ENCODE assay signal across 11 mouse cellular contexts in genomic region chr7:25786974-25787373, GRCm38 (mm10). TPM values are rescaled to one million over a fixed set of nuclear protein-coding genes. Genes with fewer than 3 reads are reported as not detected.
DNase-seq lines count a peak whose midpoint lies in the region; ATAC-seq and TF ChIP-seq lines count a peak whose summit lies in the region.
"Had no signal": no experiment of that assay in that cellular context is flagged by ENCODE, and none has a peak within 500 bp of the region (broad histone marks: within the 10 kb centered on the region; RNA-seq: fewer than 3 reads in every experiment).

No protein-coding gene starts in this region.

- TF ChIP-seq POLR2A in liver, adult 2 months (IDR thresholded peaks at IDR 0.05; ENCODE audit: extremely low read depth, insufficient read depth, low read length) = no peak

- no peaks in the 10 kb centered on the region for H3K79me2 ChIP-seq in liver, adult 2 months (ENCODE audit: control insufficient read depth, insufficient read depth, low read length)

- H3K36me3 ChIP-seq in forebrain, embryonic 11.5 days (ENCODE audit: control insufficient read depth, insufficient read depth, low read length) = no peaks in the 10 kb centered on the region
- H3K36me3 ChIP-seq in forebrain, embryonic 15.5 days = no peaks in the 10 kb centered on the region
- no peaks in the 10 kb centered on the region for H3K36me3 ChIP-seq in liver, adult 2 months (ENCODE audit: control insufficient read depth, insufficient read depth, low read length)
- no peaks in the 10 kb centered on the region for H3K36me3 ChIP-seq in hindbrain, embryonic 13.5 days
- H3K36me3 ChIP-seq in midbrain, embryonic 15.5 days (replicated peaks) = no peaks in the 10 kb centered on the region

- H3K27me3 ChIP-seq in forebrain, embryonic 11.5 days (ENCODE audit: control insufficient read depth, insufficient read depth, low read length) = no peaks in the 10 kb centered on the region
- no peaks in the 10 kb centered on the region for H3K27me3 ChIP-seq in forebrain, embryonic 15.5 days
- H3K27me3 ChIP-seq in liver, adult 2 months (ENCODE audit: control insufficient read depth, insufficient read depth, low read length) = peaks cover 6% of the 10 kb centered on the region; the same call in 1 of the 2 replicates
- H3K27me3 ChIP-seq in hindbrain, embryonic 13.5 days = no peaks in the 10 kb centered on the region
- H3K27me3 ChIP-seq in midbrain, embryonic 15.5 days (replicated peaks) = no peaks in the 10 kb centered on the region; the same call in 1 of the 2 replicates

- 66% methylated on average over 4 of the region's 4 CpGs for WGBS in forebrain, embryonic 11.5 days
- WGBS in forebrain, embryonic 15.5 days = 74% methylated on average over 4 of the region's 4 CpGs
- 75% methylated on average over 4 of the region's 4 CpGs for WGBS in liver, adult 2 months
- 76% methylated on average over 4 of the region's 4 CpGs for WGBS in hindbrain, embryonic 13.5 days
- 79% methylated on average over 4 of the region's 4 CpGs for WGBS in midbrain, embryonic 15.5 days

- H3K4me1 ChIP-seq in forebrain, embryonic 11.5 days (replicated peaks; ENCODE audit: control insufficient read depth, insufficient read depth, low read length) = peaks cover 7% of the 10 kb centered on the region; the same call in 1 of the 2 replicates
- H3K4me1 ChIP-seq in forebrain, embryonic 15.5 days = peaks cover 20% of the 10 kb centered on the region
- no peaks in the 10 kb centered on the region for H3K4me1 ChIP-seq in liver, adult 2 months (ENCODE audit: control insufficient read depth, insufficient read depth, low read length)
- H3K4me1 ChIP-seq in hindbrain, embryonic 13.5 days (replicated peaks) = peaks cover 23% of the 10 kb centered on the region
- peaks cover 12% of the 10 kb centered on the region for H3K4me1 ChIP-seq in midbrain, embryonic 15.5 days

- ATAC-seq in forebrain, embryonic 11.5 days (replicated peaks; ENCODE audit: low FRiP score) = no peak
- ATAC-seq in forebrain, embryonic 15.5 days (replicated peaks) = no peak
- ATAC-seq in hindbrain, embryonic 13.5 days (ENCODE audit: low FRiP score) = no peak
- no peak for ATAC-seq in midbrain, embryonic 15.5 days (replicated peaks)
- no peak for ATAC-seq in megakaryocyte-erythroid progenitor cell, adult 5-6 weeks (replicated peaks; ENCODE audit: low FRiP score, low TSS enrichment, poor library complexity, severe bottlenecking)

- no peak for TF ChIP-seq CTCF in liver, adult 2 months (IDR thresholded peaks at IDR 0.05; ENCODE audit: low read depth, low read length)

- H3K9ac ChIP-seq in forebrain, embryonic 11.5 days (ENCODE audit: low read length) = peak overlapping the region; percentile 20; the same call in 1 of the 2 replicates
- no peak overlapping the region for H3K9ac ChIP-seq in forebrain, embryonic 15.5 days (replicated peaks)
- H3K9ac ChIP-seq in liver, adult 2 months (ENCODE audit: low read depth, low read length) = no peak overlapping the region; the same call in 1 of the 2 replicates
- no peak overlapping the region for H3K9ac ChIP-seq in hindbrain, embryonic 13.5 days
- H3K9ac ChIP-seq in midbrain, embryonic 15.5 days = no peak overlapping the region

- DNase-seq in forebrain, embryonic 11.5 days (ENCODE audit: low spot score) = no peak
- no peak for DNase-seq in liver, adult 2 months (ENCODE audit: extremely low read depth, low read depth, low spot score)
- no peak for DNase-seq in liver
- no peak for DNase-seq in urinary bladder, postnatal 25 days (ENCODE audit: low spot score)
- DNase-seq: kidney, postnatal 25 days had no signal

- H3K27ac ChIP-seq in forebrain, embryonic 11.5 days (ENCODE audit: low read depth, low read length) = no peak overlapping the region
- H3K27ac ChIP-seq in forebrain, embryonic 15.5 days (replicated peaks) = no peak overlapping the region
- peak overlapping the region; percentile 7; the same call in 1 of the 2 replicates for H3K27ac ChIP-seq in liver, adult 2 months (replicated peaks; ENCODE audit: insufficient read depth, low read depth, low read length)
- H3K27ac ChIP-seq in hindbrain, embryonic 13.5 days = no peak overlapping the region
- no peak overlapping the region for H3K27ac ChIP-seq in midbrain, embryonic 15.5 days
- H3K27ac ChIP-seq: macrophage had no signal

- H3K4me2 ChIP-seq in forebrain, embryonic 11.5 days (ENCODE audit: low read depth, low read length, severe bottlenecking) = no peak overlapping the region; the same call in 1 of the 2 replicates
- H3K4me2 ChIP-seq in forebrain, embryonic 15.5 days (replicated peaks) = no peak overlapping the region
- H3K4me2 ChIP-seq in hindbrain, embryonic 13.5 days = peak overlapping the region; percentile 63
- 0 out of 2 replicates have a peak overlapping the region, but pooled peaks have one; percentile 67 for H3K4me2 ChIP-seq in midbrain, embryonic 15.5 days

- no peaks in the 10 kb centered on the region for H3K9me3 ChIP-seq in forebrain, embryonic 11.5 days (ENCODE audit: control insufficient read depth, low read length)
- H3K9me3 ChIP-seq in forebrain, embryonic 15.5 days = no peaks in the 10 kb centered on the region
- H3K9me3 ChIP-seq in hindbrain, embryonic 13.5 days = no peaks in the 10 kb centered on the region
- no peaks in the 10 kb centered on the region for H3K9me3 ChIP-seq in midbrain, embryonic 15.5 days

- H3K4me3 ChIP-seq in forebrain, embryonic 11.5 days (ENCODE audit: low read depth, low read length) = no peak overlapping the region
- no peak overlapping the region for H3K4me3 ChIP-seq in forebrain, embryonic 15.5 days
- no peak overlapping the region for H3K4me3 ChIP-seq in liver, adult 2 months (ENCODE audit: insufficient read depth, low read depth, low read length)
- H3K4me3 ChIP-seq in hindbrain, embryonic 13.5 days = peak overlapping the region; percentile 42; the same call in 1 of the 2 replicates
- H3K4me3 ChIP-seq in midbrain, embryonic 15.5 days = no peak overlapping the region
- H3K4me3 ChIP-seq: erythroblast, embryonic 14.5 days had no signal

RNA-seq across cellular contexts. Expression of gene Axl, which starts 1.5 kb away (rescaled TPM):
- polyA plus RNA-seq in forebrain, embryonic 11.5 days (2014; fragmentation: Nextera tagmentation; extraction: Ambion mirVana) = 36.2 and 37.2 TPM in 2 replicates
- 16.5 and 17.7 TPM in 2 replicates for polyA plus RNA-seq in forebrain, embryonic 15.5 days (2015; fragmentation: Nextera tagmentation; extraction: Ambion mirVana)
- total RNA-seq in liver, adult 2 months (2014; rRNA removed) = 12.4 and 18.0 TPM in 2 replicates
- polyA plus RNA-seq in liver, adult 2 months (2012; rRNA removed) = 6.3 and 11.4 TPM in 2 replicates
- 21.9 and 22.2 TPM in 2 replicates for polyA plus RNA-seq in hindbrain, embryonic 13.5 days (2015; fragmentation: Nextera tagmentation; extraction: Ambion mirVana)
- polyA plus RNA-seq in midbrain, embryonic 15.5 days (2015; fragmentation: Nextera tagmentation; extraction: Ambion mirVana) = 20.2 and 22.2 TPM in 2 replicates
- 0.68 and 1.0 TPM in 2 replicates for total RNA-seq in megakaryocyte-erythroid progenitor cell, adult 5-6 weeks (2014; fragmentation: Nextera tagmentation)
- 0.70 and 1.4 TPM in 2 replicates for total RNA-seq in megakaryocyte-erythroid progenitor cell, adult 5-6 weeks (2017)

RNA-seq across cellular contexts. Expression of gene Cyp2s1, which starts 29.7 kb away (rescaled TPM):
- 0.32 and 0.35 TPM in 2 replicates for polyA plus RNA-seq in forebrain, embryonic 11.5 days (2014; fragmentation: Nextera tagmentation; extraction: Ambion mirVana)
- 0.61 and 1.1 TPM in 2 replicates for polyA plus RNA-seq in forebrain, embryonic 15.5 days (2015; fragmentation: Nextera tagmentation; extraction: Ambion mirVana)
- total RNA-seq in liver, adult 2 months (2014; rRNA removed) = 0.13 and 0.28 TPM in 2 replicates
- 0.37 and 0.41 TPM in 2 replicates for polyA plus RNA-seq in liver, adult 2 months (2012; rRNA removed)
- 1.4 and 2.1 TPM in 2 replicates for polyA plus RNA-seq in hindbrain, embryonic 13.5 days (2015; fragmentation: Nextera tagmentation; extraction: Ambion mirVana)
- 1.9 and 2.2 TPM in 2 replicates for polyA plus RNA-seq in midbrain, embryonic 15.5 days (2015; fragmentation: Nextera tagmentation; extraction: Ambion mirVana)
- total RNA-seq in megakaryocyte-erythroid progenitor cell, adult 5-6 weeks (2014; fragmentation: Nextera tagmentation) = not detected in 2 replicates
- not detected in 2 replicates for total RNA-seq in megakaryocyte-erythroid progenitor cell, adult 5-6 weeks (2017)
- polyA plus RNA-seq: erythroblast, embryonic 14.5 days had no signal

RNA-seq across cellular contexts. Expression of gene Hnrnpul1, which starts 32.4 kb away (rescaled TPM):
- 83.8 and 87.5 TPM in 2 replicates for polyA plus RNA-seq in forebrain, embryonic 11.5 days (2014; fragmentation: Nextera tagmentation; extraction: Ambion mirVana)
- 51.8 and 53.5 TPM in 2 replicates for polyA plus RNA-seq in forebrain, embryonic 15.5 days (2015; fragmentation: Nextera tagmentation; extraction: Ambion mirVana)
- total RNA-seq in liver, adult 2 months (2014; rRNA removed) = 30.0 and 32.7 TPM in 2 replicates
- 21.7 and 23.3 TPM in 2 replicates for polyA plus RNA-seq in liver, adult 2 months (2012; rRNA removed)
- 49.9 and 50.7 TPM in 2 replicates for polyA plus RNA-seq in hindbrain, embryonic 13.5 days (2015; fragmentation: Nextera tagmentation; extraction: Ambion mirVana)
- 43.6 and 44.4 TPM in 2 replicates for polyA plus RNA-seq in midbrain, embryonic 15.5 days (2015; fragmentation: Nextera tagmentation; extraction: Ambion mirVana)
- total RNA-seq in megakaryocyte-erythroid progenitor cell, adult 5-6 weeks (2014; fragmentation: Nextera tagmentation) = 171 and 188 TPM in 2 replicates
- total RNA-seq in megakaryocyte-erythroid progenitor cell, adult 5-6 weeks (2017) = 139 and 159 TPM in 2 replicates

Comparison
In these comparisons a context has a peak if more than half of its experiments do, and no peak if none do; other contexts are left out.
1. H3K4me2 ChIP-seq: peak in hindbrain, embryonic 13.5 days (single experiment) and midbrain, embryonic 15.5 days (single experiment); none in forebrain, embryonic 11.5 days (single experiment) and forebrain, embryonic 15.5 days (single experiment).